Mouse (Mus musculus): ENCODE measurements around the gene Platr25. TPM values are rescaled to one million over a fixed set of nuclear protein-coding genes. Genes with fewer than 3 reads are reported as not detected.
A peak's percentile ranks its signal among the peaks of the same experiment; 100 is the strongest.
"Not testable (repeated sequence)": the region's sequence is repeated elsewhere in the genome, so short reads cannot be mapped to it uniquely, and the experiment has no call there.

Platr25 gene
- polyA plus RNA-seq, 1 experiment from 2014 or later = 26.0 TPM

GRCm38 (mm10) chr13:62684608-62685286 lies 75.8 kb downstream of the Platr25 start:
- DNase-seq (ENCODE audit: low spot score) = peak; percentile 80
- Histone ChIP-seq H3K4me3 (ENCODE audit: low read depth, low read length) (peak overlapping the region; percentile 40), H3K9ac (ENCODE audit: low read length) (peak overlapping the region; percentile 48), H3K4me2 (ENCODE audit: low read length) (peak overlapping the region; percentile 53)
- ATAC-seq (replicated peaks; ENCODE audit: low FRiP score, low TSS enrichment, low read depth) = peak; percentile 100
- not testable (repeated sequence) for H3K27me3 ChIP-seq (replicated peaks; ENCODE audit: control insufficient read depth, insufficient read depth, low read length); H3K27ac ChIP-seq (ENCODE audit: low read depth); H3K36me3 ChIP-seq (ENCODE audit: control insufficient read depth, insufficient read depth, low read length); H3K4me1 ChIP-seq (replicated peaks; ENCODE audit: control insufficient read depth, insufficient read depth, low read length); H3K9me3 ChIP-seq (ENCODE audit: control insufficient read depth, low read length)
- under 1% methylated on average over 17 of the region's 20 CpGs for WGBS

- 26% methylated on average over 8 of the region's 8 CpGs for WGBS
- Histone ChIP-seq H3K4me3 (ENCODE audit: low read depth, low read length) (peak overlapping the region; percentile 64), H3K36me3 (ENCODE audit: control insufficient read depth, insufficient read depth, low read length) (no peaks in the 10 kb centered on the region), H3K27me3 (replicated peaks; ENCODE audit: control insufficient read depth, insufficient read depth, low read length) (no peaks in the 10 kb centered on the region), H3K4me1 (replicated peaks; ENCODE audit: control insufficient read depth, insufficient read depth, low read length) (no peaks in the 10 kb centered on the region), H3K9me3 (ENCODE audit: control insufficient read depth, low read length) (peaks cover 3% of the 10 kb centered on the region; the same call in 1 of the 2 replicates), H3K4me2 (ENCODE audit: low read length) (peak overlapping the region; percentile 49), H3K27ac (ENCODE audit: low read depth) (no peak overlapping the region), H3K9ac (ENCODE audit: low read length) (peak overlapping the region; percentile 44; the same call in 1 of the 2 replicates)
- ATAC-seq (replicated peaks; ENCODE audit: low FRiP score, low TSS enrichment, low read depth) = peak; percentile 92
- DNase-seq (ENCODE audit: low spot score) = no peak
These were observed 107.2 kb downstream of the Platr25 start for GRCm38 (mm10) chr13:62653369-62653743.

- not testable (repeated sequence) for H3K4me1 ChIP-seq (replicated peaks; ENCODE audit: control insufficient read depth, insufficient read depth, low read length); H3K9me3 ChIP-seq (ENCODE audit: control insufficient read depth, low read length); H3K36me3 ChIP-seq (ENCODE audit: control insufficient read depth, insufficient read depth, low read length); H3K27me3 ChIP-seq (replicated peaks; ENCODE audit: control insufficient read depth, insufficient read depth, low read length); H3K27ac ChIP-seq (ENCODE audit: low read depth)
- WGBS = 2% methylated on average over 16 of the region's 16 CpGs
- peak overlapping the region; percentile 64 for H3K4me3 ChIP-seq (ENCODE audit: low read depth, low read length)
- H3K9ac ChIP-seq (ENCODE audit: low read length) = peak overlapping the region; percentile 44
- peak overlapping the region; percentile 49 for H3K4me2 ChIP-seq (ENCODE audit: low read length)
- DNase-seq (ENCODE audit: low spot score) (peak; percentile 83), ATAC-seq (replicated peaks; ENCODE audit: low FRiP score, low TSS enrichment, low read depth) (peak; percentile 100)
These were observed 107.7 kb downstream of the Platr25 start for GRCm38 (mm10) chr13:62652681-62653368.

GRCm38 (mm10) chr13:62627071-62627470 lies 133.4 kb downstream of the Platr25 start:
- H3K9me3 ChIP-seq (ENCODE audit: control insufficient read depth, low read length) = not testable (repeated sequence)
- DNase-seq (ENCODE audit: low spot score) = peak; percentile 57
- WGBS = 26% methylated on average over 1 of the region's 1 CpGs

GRCm38 (mm10) chr13:62624277-62624665 lies 136.2 kb downstream of the Platr25 start:
- not testable (repeated sequence) for H3K9me3 ChIP-seq (ENCODE audit: control insufficient read depth, low read length)

More at GRCm38 (mm10) chr13:62627071-62627470, 133.4 kb downstream of the Platr25 start:
- H3K4me1 ChIP-seq (replicated peaks; ENCODE audit: control insufficient read depth, insufficient read depth, low read length); H3K27ac ChIP-seq (ENCODE audit: low read depth); H3K27me3 ChIP-seq (replicated peaks; ENCODE audit: control insufficient read depth, insufficient read depth, low read length); H3K9ac ChIP-seq (ENCODE audit: low read length); H3K4me2 ChIP-seq (ENCODE audit: low read length); H3K36me3 ChIP-seq (ENCODE audit: control insufficient read depth, insufficient read depth, low read length); ATAC-seq (replicated peaks; ENCODE audit: low FRiP score, low TSS enrichment, low read depth); H3K4me3 ChIP-seq (ENCODE audit: low read depth, low read length): not testable (repeated sequence)

GRCm38 (mm10) chr13:62623577-62624276 lies 136.8 kb downstream of the Platr25 start, which contains the start of gene 6720489N17Rik:
TSS of gene 6720489N17Rik (minus strand) at chr13:62624182.
- not testable (repeated sequence) for H3K9me3 ChIP-seq (ENCODE audit: control insufficient read depth, low read length); H3K4me1 ChIP-seq (replicated peaks; ENCODE audit: control insufficient read depth, insufficient read depth, low read length); H3K27me3 ChIP-seq (replicated peaks; ENCODE audit: control insufficient read depth, insufficient read depth, low read length); H3K27ac ChIP-seq (ENCODE audit: low read depth); H3K36me3 ChIP-seq (ENCODE audit: control insufficient read depth, insufficient read depth, low read length)
- H3K9ac ChIP-seq (ENCODE audit: low read length) = peak within 1 kb of the TSS; percentile 49
- ATAC-seq (replicated peaks; ENCODE audit: low FRiP score, low TSS enrichment, low read depth) = peak; percentile 100
- peak; percentile 85 for DNase-seq (ENCODE audit: low spot score)
- H3K4me2 ChIP-seq (ENCODE audit: low read length) = peak within 1 kb of the TSS; percentile 53
- WGBS = 2% methylated on average over 15 of the region's 15 CpGs
- peak within 1 kb of the TSS; percentile 43 for H3K4me3 ChIP-seq (ENCODE audit: low read depth, low read length)

More at GRCm38 (mm10) chr13:62624277-62624665, 136.2 kb downstream of the Platr25 start:
- Histone ChIP-seq H3K4me2 (ENCODE audit: low read length) (peak overlapping the region; percentile 53), H3K4me3 (ENCODE audit: low read depth, low read length) (peak overlapping the region; percentile 43)
- not testable (repeated sequence) for H3K27me3 ChIP-seq (replicated peaks; ENCODE audit: control insufficient read depth, insufficient read depth, low read length); H3K9ac ChIP-seq (ENCODE audit: low read length); H3K4me1 ChIP-seq (replicated peaks; ENCODE audit: control insufficient read depth, insufficient read depth, low read length); H3K27ac ChIP-seq (ENCODE audit: low read depth); H3K36me3 ChIP-seq (ENCODE audit: control insufficient read depth, insufficient read depth, low read length)
- WGBS = 3% methylated on average over 6 of the region's 7 CpGs
- peak; percentile 84 for ATAC-seq (replicated peaks; ENCODE audit: low FRiP score, low TSS enrichment, low read depth)
- peak; percentile 52 for DNase-seq (ENCODE audit: low spot score)

MicroRNA genes within 50 kb of the gene (microRNA counts, 519-probe panel; counts per million panel counts)
- microRNA mmu-miR-713 = not detected

Small RNA genes lying within 50 kb of the gene (microRNA-seq; reads per million reads assigned to microRNA genes)
- not detected for gene Gm24020
- not detected for gene Gm24588
- not detected for gene Mir713

Other genes with a start within 250 kb of the Platr25 start
- not detected in 2 replicates for gene Zfp935, start 202.2 kb downstream of the Platr25 start, polyA plus RNA-seq (2014; fragmentation: Nextera tagmentation; extraction: Ambion mirVana)
- 19.2 and 19.6 TPM in 2 replicates for gene Zfp934, start 189.5 kb downstream of the Platr25 start, polyA plus RNA-seq (2014; fragmentation: Nextera tagmentation; extraction: Ambion mirVana)
- 12.1 and 15.3 TPM in 2 replicates for gene 6720489N17Rik, start 136.5 kb downstream of the Platr25 start, polyA plus RNA-seq (2014; fragmentation: Nextera tagmentation; extraction: Ambion mirVana)
- gene Gm5141, start 25.1 kb upstream of the Platr25 start, polyA plus RNA-seq (2014; fragmentation: Nextera tagmentation; extraction: Ambion mirVana) = 8.8 and 9.6 TPM in 2 replicates
- gene Fbp2, start 97.7 kb upstream of the Platr25 start, polyA plus RNA-seq (2014; fragmentation: Nextera tagmentation; extraction: Ambion mirVana) = 123 and 142 TPM in 2 replicates
- 0.47 and 0.51 TPM in 2 replicates for gene Fbp1, start 127.6 kb upstream of the Platr25 start, polyA plus RNA-seq (2014; fragmentation: Nextera tagmentation; extraction: Ambion mirVana)
- 135 and 152 TPM in 2 replicates for gene 2010111I01Rik, start 204.2 kb upstream of the Platr25 start, polyA plus RNA-seq (2014; fragmentation: Nextera tagmentation; extraction: Ambion mirVana)